Mouse (Mus musculus) telencephalon, adult 2 months (tissue): ENCODE measurements around the gene Rel.

ENCODE experiments used
- DNase-seq: peaks from one replicate; pipeline ENCODE4 v3.0.0-alpha.2; 2011; ENCODE audit warnings: low read depth, low spot score

The Rel gene

DNA sequence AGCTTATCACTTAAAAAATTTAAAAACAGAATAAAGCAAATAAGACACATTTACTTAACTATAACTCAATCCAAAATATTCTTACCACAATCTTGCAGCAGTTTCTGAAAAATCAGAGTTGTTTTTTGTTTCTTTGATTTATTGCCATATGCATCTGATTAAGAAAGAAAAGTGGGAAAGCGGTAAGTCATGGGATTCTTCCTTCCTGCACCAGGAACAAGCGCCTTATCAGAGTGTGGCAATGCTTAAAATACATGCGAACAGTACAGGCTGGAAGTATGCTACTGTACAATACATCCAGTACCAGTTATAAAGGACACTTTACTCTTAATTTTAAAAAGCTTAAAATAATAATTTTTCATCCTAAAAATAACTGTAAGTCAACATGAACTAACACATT is 26.4 kb downstream of the Rel start:
- no peak for DNase-seq

DNA sequence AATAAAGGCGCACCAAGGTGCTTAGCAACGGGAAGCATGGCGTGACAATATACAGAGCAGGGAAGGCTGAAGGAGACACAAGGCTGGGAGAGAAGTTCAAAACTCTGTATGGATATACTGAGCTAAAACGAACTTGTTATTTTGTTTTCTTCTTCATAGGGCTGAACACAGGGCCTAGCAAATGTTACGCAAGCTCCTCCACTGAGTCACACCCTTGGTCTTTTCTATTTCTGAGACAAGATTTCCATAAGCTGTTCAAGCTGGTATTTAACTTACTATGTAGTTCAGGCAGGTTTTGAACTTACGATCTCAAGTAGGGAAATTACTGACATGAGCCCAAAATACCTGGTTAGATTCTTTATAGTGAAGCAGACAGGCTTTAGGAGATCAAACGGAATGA is 29.4 kb downstream of the Rel start:
- DNase-seq, result no peak

DNA sequence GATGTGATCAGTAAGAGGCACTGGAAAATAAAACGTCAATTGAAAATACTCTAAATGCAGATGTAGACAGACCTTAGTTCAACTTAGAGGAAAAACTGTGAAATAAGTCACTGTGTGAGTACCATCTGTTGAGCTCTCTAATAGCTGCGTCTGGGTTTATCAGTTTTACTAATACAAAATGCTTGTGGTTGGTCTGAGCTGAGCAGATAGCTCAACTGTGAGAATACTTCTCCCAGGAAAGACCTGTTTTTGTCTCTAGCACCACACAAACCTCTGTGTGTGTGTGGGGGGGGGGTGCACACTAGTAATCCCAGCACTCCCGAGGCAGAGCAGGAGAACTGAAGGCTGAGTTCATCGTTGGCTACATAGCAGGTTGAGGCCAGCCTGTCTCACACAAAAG is 29.9 kb downstream of the Rel start:
- DNase-seq, result no peak

DNA sequence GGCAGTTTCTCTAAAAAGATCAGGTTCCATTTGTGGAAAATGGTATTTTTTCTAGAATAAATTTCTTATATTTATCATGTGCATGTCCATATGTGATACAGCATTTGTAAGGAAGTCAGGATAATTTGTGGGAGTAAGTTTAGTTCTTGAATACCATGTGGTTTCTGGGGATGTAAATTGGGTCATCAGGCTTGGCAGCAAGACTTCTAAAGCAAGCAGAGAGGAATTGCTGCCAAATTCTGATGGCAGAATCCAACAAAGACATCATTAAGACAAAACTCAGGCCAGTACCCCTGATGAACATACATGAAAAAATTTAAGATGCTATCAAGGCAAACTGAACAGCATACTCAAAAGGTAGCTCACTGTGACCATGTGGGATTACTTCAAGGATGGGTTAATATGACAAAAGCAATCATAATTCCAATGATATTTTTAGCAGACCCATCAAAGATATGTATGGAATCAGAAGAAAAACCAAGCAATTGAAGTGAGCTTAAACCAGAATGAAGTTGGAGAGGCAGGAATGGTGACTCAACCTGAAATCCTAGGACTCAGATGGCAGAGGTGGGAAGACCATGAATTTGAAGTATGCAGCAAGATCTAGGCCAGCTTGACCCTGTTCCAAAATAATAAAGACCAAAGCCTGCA is 34.8 kb downstream of the Rel start:
- peak; percentile 46 for DNase-seq

DNA sequence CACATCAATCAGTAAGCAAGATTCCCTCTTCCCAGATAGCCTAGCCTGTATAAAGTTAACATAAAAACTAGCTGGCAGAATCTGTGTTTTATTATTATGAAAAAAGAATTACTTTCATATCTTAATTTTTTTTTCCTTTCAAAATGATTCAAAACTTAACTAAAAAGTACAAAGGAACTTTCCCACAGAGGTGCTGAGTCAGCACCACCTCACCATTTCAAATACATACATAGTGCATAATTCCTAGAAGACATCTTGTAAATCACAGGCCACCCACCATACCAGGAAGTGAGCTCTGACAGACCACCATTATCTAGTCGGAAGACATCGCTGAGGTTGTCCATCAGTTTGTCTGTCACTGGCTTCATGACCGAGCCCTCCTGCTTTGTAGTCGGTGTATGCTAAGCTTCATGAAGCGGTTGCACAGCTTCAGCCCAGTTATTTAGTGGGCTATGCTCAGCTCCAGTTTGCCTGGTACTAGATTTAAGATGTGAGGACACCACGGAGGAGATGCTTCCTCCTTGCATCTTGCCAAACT is 36.0 kb downstream of the Rel start:
- no peak for DNase-seq

DNA sequence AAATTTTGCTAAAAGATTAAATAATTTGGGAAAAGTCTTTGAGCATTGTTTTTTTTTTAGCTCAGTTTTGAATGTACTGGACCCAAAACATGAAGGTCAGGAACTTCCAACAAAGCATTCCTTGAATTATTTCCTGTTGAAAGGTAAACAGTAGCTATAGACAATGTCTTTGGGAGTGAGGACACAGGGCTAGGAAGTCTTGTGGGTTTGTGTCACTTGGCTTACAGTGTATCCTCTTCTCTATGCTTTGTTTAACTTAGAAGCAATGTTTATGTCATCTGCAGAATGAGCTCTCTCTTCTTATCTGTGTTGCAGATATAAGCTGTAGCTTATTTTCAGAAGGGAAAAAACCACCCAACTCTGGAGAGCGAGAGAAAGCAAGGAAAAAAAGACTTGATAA is 37.9 kb downstream of the Rel start:
- no peak for DNase-seq

DNA sequence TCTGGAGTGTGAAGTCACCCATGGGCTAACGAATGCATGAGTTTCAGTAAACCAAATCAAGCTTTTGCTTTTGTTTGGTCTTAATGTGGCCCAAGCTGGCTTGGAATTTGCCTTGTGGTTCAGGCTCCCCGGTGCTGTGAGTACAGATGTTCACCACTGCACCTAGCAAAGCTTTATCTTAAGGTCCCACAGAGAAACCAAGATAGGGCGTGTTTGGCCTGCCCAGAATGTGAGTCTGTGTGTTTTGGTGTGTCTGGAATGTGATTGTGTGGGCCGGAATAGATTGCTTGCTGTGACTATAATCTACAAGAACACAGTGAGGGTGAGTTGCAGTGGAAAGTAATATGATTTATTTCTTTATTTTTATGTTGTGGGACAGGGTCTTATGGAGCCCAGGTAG is 40.6 kb downstream of the Rel start:
- DNase-seq, result no peak

DNA sequence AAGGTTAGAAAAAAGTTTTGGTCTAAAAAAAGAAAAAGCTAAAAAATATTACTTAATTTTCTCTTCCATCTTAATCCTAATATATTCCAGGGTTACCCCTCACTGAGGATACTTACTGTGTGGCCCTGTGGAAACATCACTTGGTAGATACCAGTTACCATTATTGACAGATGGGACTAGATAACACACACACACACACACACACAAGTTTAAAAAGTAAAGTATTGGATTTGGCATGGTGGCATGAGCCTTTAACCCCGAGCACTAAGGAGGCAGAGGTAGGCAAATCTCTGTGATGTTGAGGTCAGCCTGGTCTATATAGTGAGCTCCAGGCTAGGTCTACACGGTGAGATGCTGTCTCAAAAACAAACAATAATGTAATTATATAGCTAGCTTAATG is 42.6 kb downstream of the Rel start:
- no peak for DNase-seq

DNA sequence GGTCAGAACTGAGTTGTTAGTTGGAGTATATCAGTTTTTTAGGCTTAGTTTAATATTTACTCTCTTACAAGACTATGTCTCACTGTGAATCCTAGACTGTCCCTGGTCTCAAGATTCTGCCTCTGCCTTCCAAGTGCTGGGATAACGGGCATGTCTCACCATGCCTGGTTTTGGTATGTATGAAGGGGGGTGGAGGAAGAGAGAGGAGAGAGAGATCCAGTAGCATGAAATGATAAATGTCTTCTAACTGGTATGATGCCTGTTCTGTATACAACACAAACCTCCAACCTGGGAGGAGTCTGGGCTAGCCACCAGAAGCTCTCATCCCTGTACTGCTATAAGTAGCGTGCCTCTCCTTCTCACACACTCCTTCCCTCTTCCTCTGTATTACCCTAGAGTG is 44.3 kb downstream of the Rel start:
- no peak for DNase-seq

DNA sequence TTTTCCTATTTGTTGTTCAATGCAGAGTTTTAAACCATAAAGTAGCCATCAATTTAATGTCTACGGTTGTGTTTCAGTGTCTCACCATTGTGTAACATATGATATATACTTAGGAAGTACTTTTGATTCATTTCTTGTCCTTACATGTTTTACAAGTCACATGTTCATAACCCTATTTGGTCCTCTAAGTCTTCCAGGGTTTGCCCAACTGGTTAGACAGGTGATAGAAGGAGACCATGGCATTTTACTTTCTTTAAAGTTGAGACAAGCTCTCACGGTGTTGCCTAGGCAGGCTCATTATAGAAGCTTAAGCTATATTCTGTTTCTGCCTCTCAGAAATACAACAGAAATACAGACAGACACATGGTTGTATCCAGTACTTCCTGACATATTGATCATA is 44.9 kb downstream of the Rel start:
- DNase-seq, result no peak

DNA sequence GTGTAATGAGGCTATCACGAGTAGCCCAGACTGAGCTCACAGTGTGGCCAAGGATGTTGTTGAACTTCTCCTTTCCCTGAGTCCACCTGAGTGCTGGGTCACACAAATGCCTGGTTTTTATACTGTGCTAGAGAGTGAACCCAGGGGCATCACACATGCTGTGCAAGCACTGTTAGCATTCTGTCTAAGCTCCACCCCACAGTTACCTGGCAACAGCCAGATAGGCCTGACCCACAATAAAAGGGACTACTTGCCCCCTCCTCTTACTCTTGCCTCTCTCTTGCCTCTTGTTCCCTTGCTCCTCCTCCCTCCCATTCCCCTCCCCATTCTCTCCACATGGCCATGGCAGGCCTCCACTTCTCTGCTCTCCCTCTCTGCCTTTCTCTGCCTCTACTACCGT is 48.4 kb downstream of the Rel start:
- no peak for DNase-seq

DNA sequence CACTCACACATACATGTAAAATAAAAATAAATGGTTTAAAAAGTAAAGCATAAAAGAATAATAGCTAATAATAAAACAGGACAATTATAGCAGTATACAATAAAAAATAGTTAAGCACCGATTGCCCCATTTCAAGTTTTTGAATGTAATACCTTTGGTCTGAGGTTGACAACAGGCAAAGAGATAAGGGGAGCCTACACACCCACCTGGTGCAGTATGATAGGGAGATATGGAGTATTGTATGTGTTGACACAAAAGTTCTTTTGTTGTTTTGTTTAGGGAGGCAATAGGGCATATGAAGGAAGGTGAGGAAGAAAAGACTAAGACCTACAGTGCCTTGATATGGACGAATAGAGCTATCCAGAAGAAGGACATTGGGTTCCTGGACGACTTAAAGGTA is 50.9 kb downstream of the Rel start:
- no peak for DNase-seq

DNA sequence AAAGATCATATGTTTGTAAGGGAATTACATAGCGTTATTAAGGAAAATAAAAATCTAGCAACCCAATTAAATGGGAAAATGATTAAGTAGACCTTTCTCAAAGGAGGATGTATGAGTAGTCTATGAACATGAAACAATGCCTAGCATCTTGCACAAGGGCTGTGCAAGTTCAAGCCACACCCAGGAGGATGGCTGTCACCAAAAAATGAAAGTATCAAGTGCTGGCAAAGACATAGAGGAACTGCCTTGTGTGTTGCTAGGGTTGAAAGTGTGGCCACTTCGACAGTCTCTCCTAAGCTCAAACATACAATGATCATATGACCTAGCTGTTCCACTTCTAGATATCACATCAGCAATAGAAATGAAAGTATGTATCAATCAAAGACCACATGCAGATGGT is 51.9 kb downstream of the Rel start:
- DNase-seq, result no peak

DNA sequence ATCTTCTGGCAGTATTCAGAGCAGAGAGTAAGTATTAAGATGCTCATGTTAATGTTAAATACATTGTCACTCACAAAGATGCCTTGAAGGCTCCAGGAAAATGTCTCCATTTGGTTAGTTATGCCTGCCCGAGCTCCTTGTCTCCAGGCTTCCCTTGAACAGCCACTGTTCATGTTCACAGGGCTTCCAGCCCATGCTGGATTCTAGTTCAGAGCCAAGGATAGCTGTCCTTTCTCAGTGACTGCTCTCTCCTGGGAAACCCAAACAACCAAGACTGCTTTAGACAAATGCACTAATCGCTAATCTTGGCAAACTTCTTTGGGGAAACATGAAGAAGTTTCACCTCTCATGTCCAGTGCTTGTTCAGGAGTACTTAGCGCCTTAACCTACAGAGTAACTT is 58.5 kb downstream of the Rel start:
- no peak for DNase-seq

DNA sequence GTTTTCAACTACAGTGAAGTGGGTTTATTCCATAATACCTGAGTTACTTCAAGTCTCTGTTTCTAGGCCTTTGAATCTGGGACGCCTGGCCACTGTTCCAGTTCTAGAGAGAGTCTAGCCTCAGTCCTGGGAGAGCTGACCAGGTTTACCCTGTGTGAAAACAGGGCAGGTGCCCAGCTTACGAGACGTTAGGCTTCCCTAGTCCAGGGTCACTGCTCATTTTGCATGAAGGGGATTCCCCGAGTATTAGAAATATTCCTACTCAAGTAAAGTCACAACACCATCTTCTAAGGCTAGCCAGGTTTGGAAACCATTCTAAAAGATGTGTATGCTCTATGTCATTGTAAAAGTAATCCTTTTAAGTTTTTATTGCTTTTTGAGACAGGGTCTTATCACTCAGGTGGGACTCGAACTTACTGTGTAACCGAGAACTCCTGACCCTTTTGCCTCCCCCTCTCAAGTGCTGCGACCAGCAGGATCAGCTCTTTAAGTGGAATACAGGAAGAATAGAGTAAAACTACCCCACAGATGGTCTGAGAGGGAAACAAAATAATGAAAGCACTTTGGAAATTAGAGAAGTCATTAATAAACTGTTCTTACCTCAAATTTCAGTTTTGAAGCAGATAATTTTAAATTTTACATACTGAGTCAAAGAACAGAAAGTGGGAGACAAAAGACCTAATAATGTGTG is 66.0 kb downstream of the Rel start:
- DNase-seq, result no peak

DNA sequence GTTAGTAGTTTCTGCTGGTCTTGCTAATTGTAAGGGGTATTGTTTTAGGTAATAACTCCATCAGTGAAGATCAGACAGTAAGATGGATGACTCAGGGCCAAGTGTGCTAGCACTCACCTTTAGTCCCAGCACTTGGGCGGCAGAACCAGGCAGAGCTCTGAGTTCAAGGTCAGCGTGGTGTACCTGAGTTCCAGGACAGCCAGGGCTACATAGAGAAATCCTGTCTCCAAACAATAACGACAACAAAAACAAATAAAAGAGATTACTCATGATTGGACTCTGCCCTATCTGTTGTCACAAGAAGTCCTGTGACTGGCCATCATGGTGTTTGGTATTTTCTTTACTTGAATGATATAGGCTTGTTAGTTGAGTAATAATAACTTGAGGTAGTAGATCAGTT is 68.9 kb downstream of the Rel start:
- DNase-seq, result no peak

DNA sequence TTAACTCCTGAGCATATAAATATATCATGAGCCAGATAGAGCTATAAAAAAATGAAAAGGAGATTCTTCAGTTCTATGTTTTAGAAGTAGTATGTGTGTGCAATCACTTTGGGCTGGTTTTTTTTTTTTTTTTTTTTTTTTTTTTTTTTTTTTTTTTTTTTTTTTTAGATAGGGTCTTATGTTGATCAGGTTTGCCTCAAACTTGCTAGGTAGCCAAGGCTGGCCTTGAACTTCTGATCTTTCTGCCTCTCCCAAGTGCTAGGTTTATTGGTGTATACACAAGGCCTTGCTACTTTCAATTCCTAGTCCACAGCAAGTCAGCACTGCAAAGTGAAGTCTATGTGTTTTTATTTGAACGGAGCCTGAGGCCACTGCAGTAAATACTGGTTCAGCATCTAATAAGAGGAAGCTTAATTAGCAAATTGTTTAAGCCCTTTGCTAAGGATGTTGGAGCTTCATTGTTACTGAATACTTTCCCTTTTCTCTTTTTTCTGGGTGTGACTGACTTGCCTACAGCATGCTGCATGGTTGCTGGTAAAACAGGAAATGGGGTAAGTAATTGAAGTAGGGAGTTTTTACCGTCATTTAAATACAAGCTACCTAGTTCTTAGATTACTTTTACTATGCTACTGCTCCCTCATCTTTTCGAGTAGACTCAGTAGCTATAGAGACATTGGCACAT is 71.2 kb downstream of the Rel start:
- no peak for DNase-seq

DNA sequence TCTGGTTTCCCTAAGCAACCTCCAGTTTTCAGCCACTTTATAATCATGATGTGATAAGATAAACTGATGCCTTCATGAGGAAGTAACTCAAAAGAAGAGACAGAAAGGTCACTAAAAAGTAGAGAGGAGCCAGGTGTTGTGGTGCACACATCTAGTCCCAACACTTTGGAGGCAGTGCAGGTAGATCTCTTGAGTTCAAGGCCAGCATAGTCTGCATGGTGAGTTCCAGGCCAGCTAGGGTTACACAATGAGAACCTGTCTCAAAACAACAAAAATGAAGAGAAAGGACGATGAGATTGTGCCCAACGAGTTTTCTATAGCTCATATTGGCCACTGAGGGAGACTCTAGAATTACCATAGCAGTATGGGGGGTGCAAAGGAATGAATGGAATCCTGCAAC is 72.2 kb downstream of the Rel start:
- DNase-seq, result no peak

DNA sequence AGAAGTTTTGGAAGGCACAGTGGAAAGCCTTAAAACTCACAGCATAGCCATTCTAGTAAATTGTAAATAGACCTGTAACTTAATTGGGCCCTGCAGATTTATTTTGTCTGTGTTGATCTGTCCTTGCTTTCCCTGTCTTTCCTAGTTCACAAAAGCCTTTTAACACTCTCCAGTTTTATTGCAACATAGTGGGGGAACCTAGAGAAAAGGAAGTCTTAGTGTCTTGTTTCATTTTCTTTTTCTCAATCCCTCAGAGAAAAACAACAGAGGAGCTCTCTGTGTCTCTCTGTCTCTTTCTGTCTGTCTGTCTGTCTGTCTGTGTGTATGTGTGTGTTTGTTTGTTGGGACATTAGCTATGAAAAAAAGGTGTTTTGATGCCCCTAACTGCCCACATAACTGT is 74.9 kb downstream of the Rel start:
- no peak for DNase-seq

DNA sequence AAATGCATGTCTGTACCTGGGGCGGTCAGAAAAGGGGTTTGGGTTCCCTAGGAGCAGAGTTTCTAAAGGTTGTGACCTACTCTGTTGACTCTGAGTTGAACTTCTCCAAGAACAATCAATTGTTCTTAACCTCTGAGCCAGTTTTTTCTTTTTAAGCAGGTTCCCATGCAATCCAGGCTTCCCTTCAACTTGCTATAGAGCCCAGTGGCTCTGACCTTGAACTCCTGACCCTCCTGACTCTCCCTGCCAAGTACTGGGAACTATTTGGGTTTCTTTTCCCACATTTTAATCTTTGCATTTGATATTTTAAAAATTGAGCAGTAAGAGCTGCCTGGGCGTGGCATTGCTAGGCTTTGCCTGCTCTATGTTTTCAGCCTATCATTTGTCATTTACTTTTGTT is 77.5 kb downstream of the Rel start:
- no peak for DNase-seq

DNA sequence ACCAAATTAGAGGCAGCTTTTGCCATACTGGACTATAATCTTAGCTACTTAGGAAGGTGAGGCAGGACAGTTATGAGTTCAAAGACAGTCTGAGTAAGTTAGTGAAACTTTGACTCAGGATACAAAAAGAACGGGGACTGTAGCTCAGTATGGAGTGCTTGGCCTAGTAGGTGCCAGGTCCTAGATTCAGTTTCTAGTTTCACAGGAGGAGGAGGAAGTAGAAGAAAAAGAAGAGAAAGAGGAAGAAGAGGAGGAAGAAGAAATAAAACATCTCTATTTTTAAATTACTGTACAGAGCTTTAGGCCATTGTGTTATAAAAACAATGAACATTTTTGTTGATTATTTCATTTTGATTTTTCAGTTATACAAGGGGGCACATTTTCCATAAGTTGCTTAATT is 82.7 kb downstream of the Rel start:
- DNase-seq, result no peak
